Mouse (Mus musculus): ENCODE measurements at regions not wholly inside any gene's neighbourhood (a gene's known extent, or its start where the extent isn't known, plus 50 kb on each side); places are given as distances from the start of the nearest gene placed in this dataset.

- Histone ChIP-seq H3K27ac (no peak overlapping the region), H3K4me1 (replicated peaks) (peaks cover 13% of the 10 kb centered on the region), H3K27me3 (ENCODE audit: insufficient read depth, poor library complexity, severe bottlenecking) (no peaks in the 10 kb centered on the region), H3K36me3 (no peaks in the 10 kb centered on the region), H3K9me3 (no peaks in the 10 kb centered on the region), H3K4me3 (no peak overlapping the region)
- WGBS = 87% methylated on average over 6 of the region's 6 CpGs
- DNase-seq (ENCODE audit: low spot score) = no peak
Measured at GRCm38 (mm10) chr2:160153781-160154180, 180.2 kb downstream of the Gm826 start.

GRCm38 (mm10) chr2:160152101-160152500 is 181.9 kb downstream of the Gm826 start:
- H3K27ac ChIP-seq = no peak overlapping the region
- H3K9me3 ChIP-seq = no peaks in the 10 kb centered on the region
- no peak for DNase-seq (ENCODE audit: low spot score)
- WGBS = 87% methylated on average over 3 of the region's 3 CpGs
- H3K27me3 ChIP-seq (ENCODE audit: insufficient read depth, poor library complexity, severe bottlenecking) = no peaks in the 10 kb centered on the region
- H3K36me3 ChIP-seq = no peaks in the 10 kb centered on the region
- H3K4me3 ChIP-seq = no peak overlapping the region
- no peaks in the 10 kb centered on the region for H3K4me1 ChIP-seq (replicated peaks)

GRCm38 (mm10) chr2:160148936-160149335 is 185.0 kb downstream of the Gm826 start:
- Histone ChIP-seq H3K4me1 (replicated peaks) (no peaks in the 10 kb centered on the region), H3K9me3 (no peaks in the 10 kb centered on the region), H3K27ac (no peak overlapping the region), H3K36me3 (no peaks in the 10 kb centered on the region), H3K4me3 (no peak overlapping the region), H3K27me3 (ENCODE audit: insufficient read depth, poor library complexity, severe bottlenecking) (no peaks in the 10 kb centered on the region)
- WGBS = 85% methylated on average over 3 of the region's 3 CpGs
- no peak for DNase-seq (ENCODE audit: low spot score)

- Histone ChIP-seq H3K27ac (no peak overlapping the region), H3K4me3 (no peak overlapping the region), H3K27me3 (ENCODE audit: insufficient read depth, poor library complexity, severe bottlenecking) (no peaks in the 10 kb centered on the region), H3K36me3 (no peaks in the 10 kb centered on the region), H3K9me3 (no peaks in the 10 kb centered on the region), H3K4me1 (replicated peaks) (no peaks in the 10 kb centered on the region)
- WGBS = 75% methylated on average over 10 of the region's 10 CpGs
- no peak for DNase-seq (ENCODE audit: low spot score)
Measured at GRCm38 (mm10) chr2:160148516-160148915, 185.4 kb downstream of the Gm826 start.

- 80% methylated on average over 2 of the region's 2 CpGs for WGBS
- Histone ChIP-seq H3K27ac (no peak overlapping the region), H3K27me3 (ENCODE audit: insufficient read depth, poor library complexity, severe bottlenecking) (no peaks in the 10 kb centered on the region), H3K36me3 (no peaks in the 10 kb centered on the region), H3K9me3 (no peaks in the 10 kb centered on the region), H3K4me1 (replicated peaks) (no peaks in the 10 kb centered on the region), H3K4me3 (no peak overlapping the region)
- no peak for DNase-seq (ENCODE audit: low spot score)
Measured at GRCm38 (mm10) chr2:160148031-160148430, 185.9 kb downstream of the Gm826 start.

GRCm38 (mm10) chr2:160140166-160140740 is 193.7 kb downstream of the Gm826 start:
- no peak for DNase-seq (ENCODE audit: low spot score)
- no peaks in the 10 kb centered on the region for H3K27me3 ChIP-seq (ENCODE audit: insufficient read depth, poor library complexity, severe bottlenecking)
- H3K9me3 ChIP-seq = no peaks in the 10 kb centered on the region
- H3K4me1 ChIP-seq (replicated peaks) = no peaks in the 10 kb centered on the region
- H3K4me3 ChIP-seq = no peak overlapping the region
- 86% methylated on average over 4 of the region's 4 CpGs for WGBS
- H3K36me3 ChIP-seq = no peaks in the 10 kb centered on the region
- no peak overlapping the region for H3K27ac ChIP-seq

GRCm38 (mm10) chr2:160138091-160138490 is 195.9 kb downstream of the Gm826 start:
- Histone ChIP-seq H3K4me3 (no peak overlapping the region), H3K9me3 (no peaks in the 10 kb centered on the region), H3K27ac (no peak overlapping the region), H3K4me1 (replicated peaks) (no peaks in the 10 kb centered on the region), H3K36me3 (no peaks in the 10 kb centered on the region), H3K27me3 (ENCODE audit: insufficient read depth, poor library complexity, severe bottlenecking) (no peaks in the 10 kb centered on the region)
- WGBS = 85% methylated on average over 2 of the region's 2 CpGs
- DNase-seq (ENCODE audit: low spot score) = no peak

GRCm38 (mm10) chr2:160131797-160132196 is 202.2 kb downstream of the Gm826 start:
- WGBS = 34% methylated on average over 2 of the region's 2 CpGs
- H3K36me3 ChIP-seq = no peaks in the 10 kb centered on the region
- peaks cover 8% of the 10 kb centered on the region for H3K4me1 ChIP-seq (replicated peaks)
- no peak overlapping the region for H3K4me3 ChIP-seq
- H3K27me3 ChIP-seq (ENCODE audit: insufficient read depth, poor library complexity, severe bottlenecking) = no peaks in the 10 kb centered on the region; the same call in none of the 2 replicates
- H3K9me3 ChIP-seq = no peaks in the 10 kb centered on the region
- no peak for DNase-seq (ENCODE audit: low spot score)
- no peak overlapping the region for H3K27ac ChIP-seq

GRCm38 (mm10) chr2:160131386-160131785 is 202.6 kb downstream of the Gm826 start:
- WGBS = 58% methylated on average over 2 of the region's 2 CpGs
- Histone ChIP-seq H3K9me3 (no peaks in the 10 kb centered on the region), H3K36me3 (no peaks in the 10 kb centered on the region), H3K27ac (no peak overlapping the region), H3K4me1 (replicated peaks) (peaks cover 8% of the 10 kb centered on the region), H3K4me3 (no peak overlapping the region), H3K27me3 (ENCODE audit: insufficient read depth, poor library complexity, severe bottlenecking) (no peaks in the 10 kb centered on the region; the same call in none of the 2 replicates)
- peak; percentile 15 for DNase-seq (ENCODE audit: low spot score)

GRCm38 (mm10) chr2:160117148-160117547 is 216.8 kb downstream of the Gm826 start:
- H3K27ac ChIP-seq = no peak overlapping the region
- H3K9me3 ChIP-seq = no peaks in the 10 kb centered on the region
- no peaks in the 10 kb centered on the region for H3K36me3 ChIP-seq
- DNase-seq (ENCODE audit: low spot score) = no peak
- H3K27me3 ChIP-seq (ENCODE audit: insufficient read depth, poor library complexity, severe bottlenecking) = no peaks in the 10 kb centered on the region
- H3K4me3 ChIP-seq = no peak overlapping the region
- no peaks in the 10 kb centered on the region for H3K4me1 ChIP-seq (replicated peaks)

GRCm38 (mm10) chr2:160111176-160111692 is 222.7 kb downstream of the Gm826 start:
- H3K4me3 ChIP-seq = no peak overlapping the region
- H3K4me1 ChIP-seq (replicated peaks) = no peaks in the 10 kb centered on the region
- no peaks in the 10 kb centered on the region for H3K36me3 ChIP-seq
- H3K27me3 ChIP-seq (ENCODE audit: insufficient read depth, poor library complexity, severe bottlenecking) = no peaks in the 10 kb centered on the region
- DNase-seq (ENCODE audit: low spot score) = no peak
- no peak overlapping the region for H3K27ac ChIP-seq
- H3K9me3 ChIP-seq = no peaks in the 10 kb centered on the region

GRCm38 (mm10) chr2:160093078-160093477 is 240.9 kb downstream of the Gm826 start:
- H3K36me3 ChIP-seq = no peaks in the 10 kb centered on the region
- H3K27me3 ChIP-seq (ENCODE audit: insufficient read depth, poor library complexity, severe bottlenecking) = no peaks in the 10 kb centered on the region
- H3K9me3 ChIP-seq = no peaks in the 10 kb centered on the region
- H3K27ac ChIP-seq = no peak overlapping the region
- DNase-seq (ENCODE audit: low spot score) = peak; percentile 5
- H3K4me3 ChIP-seq = no peak overlapping the region
- H3K4me1 ChIP-seq (replicated peaks) = no peaks in the 10 kb centered on the region
- WGBS = 37% methylated on average over 12 of the region's 12 CpGs

GRCm38 (mm10) chr2:160085999-160086398 is 248.0 kb downstream of the Gm826 start:
- Histone ChIP-seq H3K27me3 (ENCODE audit: insufficient read depth, poor library complexity, severe bottlenecking) (no peaks in the 10 kb centered on the region), H3K36me3 (no peaks in the 10 kb centered on the region), H3K4me3 (no peak overlapping the region), H3K4me1 (replicated peaks) (no peaks in the 10 kb centered on the region), H3K9me3 (no peaks in the 10 kb centered on the region), H3K27ac (no peak overlapping the region)
- 81% methylated on average over 4 of the region's 4 CpGs for WGBS
- no peak for DNase-seq (ENCODE audit: low spot score)

- Histone ChIP-seq H3K36me3 (no peaks in the 10 kb centered on the region), H3K9me3 (no peaks in the 10 kb centered on the region), H3K27ac (no peak overlapping the region), H3K4me3 (no peak overlapping the region), H3K4me1 (replicated peaks) (no peaks in the 10 kb centered on the region), H3K27me3 (ENCODE audit: insufficient read depth, poor library complexity, severe bottlenecking) (no peaks in the 10 kb centered on the region)
- WGBS = 91% methylated on average over 4 of the region's 4 CpGs
- no peak for DNase-seq (ENCODE audit: low spot score)
Measured at GRCm38 (mm10) chr2:160083674-160084073, 250.3 kb downstream of the Gm826 start.

Measured in hindbrain, embryonic 10.5 days (tissue).